In genomic region chr7:45920583-45921241, GRCm38 (mm10) we compare ENCODE assay signal across 8 mouse cellular contexts. TPM values are rescaled to one million over a fixed set of nuclear protein-coding genes. Genes with fewer than 3 reads are reported as not detected.
DNase-seq lines count a peak whose midpoint lies in the region; ATAC-seq lines count a peak whose summit lies in the region.

No protein-coding gene starts in this region.

- no peak overlapping the region for H3K27ac ChIP-seq in forebrain, embryonic 13.5 days
- H3K27ac ChIP-seq in forebrain, embryonic 14.5 days (ENCODE audit: low read depth, low read length): no peak overlapping the region
- H3K27ac ChIP-seq in hindbrain, embryonic 12.5 days: peak overlapping the region; percentile 40; the same call in 1 of the 2 replicates

- peak overlapping the region; percentile 21; the same call in 1 of the 2 replicates for H3K9ac ChIP-seq in forebrain, embryonic 13.5 days
- no peak overlapping the region for H3K9ac ChIP-seq in forebrain, embryonic 14.5 days (ENCODE audit: low read length)
- peak overlapping the region; percentile 32; the same call in 1 of the 2 replicates for H3K9ac ChIP-seq in hindbrain, embryonic 12.5 days

- no peak for DNase-seq in forebrain, embryonic 14.5 days (ENCODE audit: low spot score)
- DNase-seq in urinary bladder, postnatal 36 days (ENCODE audit: low spot score in 2 of 2): peak; percentile 51 to 55
- no peak for DNase-seq in urinary bladder, postnatal 10 days (ENCODE audit: low spot score)
- DNase-seq in lung, postnatal 14 days: peak; percentile 26
- no peak for DNase-seq in cerebellum, adult 9-10 months
- no peak for DNase-seq in embryo, embryonic 11 days

- no peak for ATAC-seq in forebrain, embryonic 13.5 days
- ATAC-seq in forebrain, embryonic 14.5 days: no peak
- ATAC-seq in hindbrain, embryonic 12.5 days (ENCODE audit: low FRiP score): no peak

- H3K4me1 ChIP-seq in forebrain, embryonic 13.5 days: peaks cover 35% of the 10 kb centered on the region
- H3K4me1 ChIP-seq in forebrain, embryonic 14.5 days (ENCODE audit: control insufficient read depth, insufficient read depth, low read length): peaks cover 23% of the 10 kb centered on the region
- H3K4me1 ChIP-seq in hindbrain, embryonic 12.5 days: peaks cover 32% of the 10 kb centered on the region

- WGBS in forebrain, embryonic 13.5 days: 58% methylated on average over 9 of the region's 9 CpGs
- WGBS in forebrain, embryonic 14.5 days: 55% methylated on average over 9 of the region's 9 CpGs
- 51% methylated on average over 9 of the region's 9 CpGs for WGBS in hindbrain, embryonic 12.5 days

- H3K36me3 ChIP-seq in forebrain, embryonic 13.5 days (ENCODE audit: poor library complexity, severe bottlenecking): no peaks in the 10 kb centered on the region
- H3K36me3 ChIP-seq in forebrain, embryonic 14.5 days (ENCODE audit: control insufficient read depth, insufficient read depth, low read length): no peaks in the 10 kb centered on the region
- H3K36me3 ChIP-seq in hindbrain, embryonic 12.5 days: no peaks in the 10 kb centered on the region

- H3K27me3 ChIP-seq in forebrain, embryonic 13.5 days: no peaks in the 10 kb centered on the region
- no peaks in the 10 kb centered on the region for H3K27me3 ChIP-seq in forebrain, embryonic 14.5 days (replicated peaks; ENCODE audit: control insufficient read depth, insufficient read depth, low read length)
- peaks cover 11% of the 10 kb centered on the region for H3K27me3 ChIP-seq in hindbrain, embryonic 12.5 days

- 0 out of 2 replicates have a peak, but pooled peaks cover 5% of the 10 kb centered on the region for H3K9me3 ChIP-seq in forebrain, embryonic 13.5 days (replicated peaks)
- H3K9me3 ChIP-seq in forebrain, embryonic 14.5 days (replicated peaks; ENCODE audit: control insufficient read depth, low read length): no peaks in the 10 kb centered on the region
- no peaks in the 10 kb centered on the region for H3K9me3 ChIP-seq in hindbrain, embryonic 12.5 days (replicated peaks)

- no peak overlapping the region for H3K4me2 ChIP-seq in forebrain, embryonic 13.5 days
- H3K4me2 ChIP-seq in forebrain, embryonic 14.5 days (ENCODE audit: low read length): no peak overlapping the region
- H3K4me2 ChIP-seq in hindbrain, embryonic 12.5 days (replicated peaks): peak overlapping the region; percentile 19

- no peak overlapping the region for H3K4me3 ChIP-seq in forebrain, embryonic 13.5 days
- H3K4me3 ChIP-seq in forebrain, embryonic 14.5 days (ENCODE audit: low read depth, low read length): no peak overlapping the region
- peak overlapping the region; percentile 23 for H3K4me3 ChIP-seq in hindbrain, embryonic 12.5 days

RNA-seq across cellular contexts. Expression of gene Emp3, which starts 0.5 kb away (rescaled TPM):
- polyA plus RNA-seq in forebrain, embryonic 13.5 days (2015; fragmentation: Nextera tagmentation; extraction: Ambion mirVana): 13.2 and 16.6 TPM in 2 replicates
- polyA plus RNA-seq in forebrain, embryonic 14.5 days (2014; fragmentation: Nextera tagmentation; extraction: Ambion mirVana): 27.9 and 32.8 TPM in 2 replicates
- polyA plus RNA-seq in hindbrain, embryonic 12.5 days (2016; fragmentation: Nextera tagmentation; extraction: Ambion mirVana): 42.6 and 55.0 TPM in 2 replicates

RNA-seq across cellular contexts. Expression of gene Ccdc114, which starts 3.2 kb away (rescaled TPM):
- polyA plus RNA-seq in forebrain, embryonic 13.5 days (2015; fragmentation: Nextera tagmentation; extraction: Ambion mirVana): 2.5 and 3.5 TPM in 2 replicates
- polyA plus RNA-seq in forebrain, embryonic 14.5 days (2014; fragmentation: Nextera tagmentation; extraction: Ambion mirVana): 2.6 and 2.7 TPM in 2 replicates
- polyA plus RNA-seq in hindbrain, embryonic 12.5 days (2016; fragmentation: Nextera tagmentation; extraction: Ambion mirVana): 5.5 and 6.8 TPM in 2 replicates

RNA-seq across cellular contexts. Expression of gene Tmem143, which starts 24.0 kb away (rescaled TPM):
- polyA plus RNA-seq in forebrain, embryonic 13.5 days (2015; fragmentation: Nextera tagmentation; extraction: Ambion mirVana): 3.7 and 4.3 TPM in 2 replicates
- 5.1 and 6.2 TPM in 2 replicates for polyA plus RNA-seq in forebrain, embryonic 14.5 days (2014; fragmentation: Nextera tagmentation; extraction: Ambion mirVana)
- polyA plus RNA-seq in hindbrain, embryonic 12.5 days (2016; fragmentation: Nextera tagmentation; extraction: Ambion mirVana): 3.4 and 5.2 TPM in 2 replicates

RNA-seq across cellular contexts. Expression of gene Syngr4, which starts 24.2 kb away (rescaled TPM):
- 0.62 and 0.92 TPM in 2 replicates for polyA plus RNA-seq in forebrain, embryonic 13.5 days (2015; fragmentation: Nextera tagmentation; extraction: Ambion mirVana)
- 0.51 and 0.55 TPM in 2 replicates for polyA plus RNA-seq in forebrain, embryonic 14.5 days (2014; fragmentation: Nextera tagmentation; extraction: Ambion mirVana)
- polyA plus RNA-seq in hindbrain, embryonic 12.5 days (2016; fragmentation: Nextera tagmentation; extraction: Ambion mirVana): 0.52 TPM in 1 of 2 replicates, not detected in the other

RNA-seq across cellular contexts. Expression of gene Grin2d, which starts 42.5 kb away (rescaled TPM):
- 0.48 TPM in 2 replicates for polyA plus RNA-seq in forebrain, embryonic 13.5 days (2015; fragmentation: Nextera tagmentation; extraction: Ambion mirVana)
- 0.52 and 0.77 TPM in 2 replicates for polyA plus RNA-seq in forebrain, embryonic 14.5 days (2014; fragmentation: Nextera tagmentation; extraction: Ambion mirVana)
- 1.6 TPM in 2 replicates for polyA plus RNA-seq in hindbrain, embryonic 12.5 days (2016; fragmentation: Nextera tagmentation; extraction: Ambion mirVana)

Comparison
In these comparisons a context has a peak if more than half of its experiments do, and no peak if none do; other contexts are left out.
1. DNase-seq: peak in urinary bladder, postnatal 36 days (2 of 2) and lung, postnatal 14 days (single experiment); none in forebrain, embryonic 14.5 days (single experiment), urinary bladder, postnatal 10 days (single experiment), cerebellum, adult 9-10 months (single experiment) and embryo, embryonic 11 days (single experiment).